Mouse (Mus musculus) ES-Bruce4 (cell line): ENCODE data around the gene Col4a2.

Source experiments
- CTCF ChIP-seq: IDR thresholded peaks from one replicate; pipeline ENCODE4 v1.8.1; 2011; ENCODE audit warnings: low read depth, low read length
- EP300 ChIP-seq: IDR thresholded peaks from 2 replicates; pipeline ENCODE4 v1.6.1; 2011; ENCODE audit warnings: low read depth, low read length; ENCODE audit not compliant: insufficient read depth
- POLR2A ChIP-seq: IDR thresholded peaks from one replicate; pipeline ENCODE4 v1.8.1; 2011; ENCODE audit warnings: low read length; ENCODE audit not compliant: insufficient read depth

- TF ChIP-seq CTCF (no peak), POLR2A (no peak), EP300 (no peak)
Observed at GRCm38 (mm10) chr8:11307451-11307850, 5.2 kb upstream of the Col4a2 start.
